ENCODE assay signal across 24 mouse cellular contexts in the genomic region with DNA sequence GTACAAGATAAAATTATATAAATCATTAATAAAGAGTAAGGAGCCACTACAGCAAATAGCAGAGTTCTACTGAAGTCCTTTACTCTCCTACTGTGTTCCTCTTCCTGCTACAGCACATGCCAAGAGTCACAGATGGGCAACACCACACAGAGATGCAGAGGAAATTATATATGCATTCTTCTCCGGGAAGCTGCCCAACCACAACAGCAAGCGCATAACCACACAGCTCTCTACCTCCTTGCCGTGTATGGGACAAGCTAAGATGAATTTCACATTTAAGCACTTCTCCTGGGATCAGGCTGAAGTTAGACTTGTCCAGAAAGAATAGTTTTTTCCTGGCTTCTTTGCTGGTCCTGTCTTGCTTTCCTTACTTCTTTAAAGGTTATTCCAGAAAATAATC. TPM values are rescaled to one million over a fixed set of nuclear protein-coding genes. Genes with fewer than 3 reads are reported as not detected.
DNase-seq lines count a peak whose midpoint lies in the region; ATAC-seq lines count a peak whose summit lies in the region.
"Had no signal": no experiment of that assay in that cellular context is flagged by ENCODE, and none has a peak within 500 bp of the region (broad histone marks: within the 10 kb centered on the region; RNA-seq: fewer than 3 reads in every experiment).

No protein-coding gene starts in this region.

- no peak for DNase-seq in cerebellum, postnatal 4 days (ENCODE audit: low spot score in 2 of 2)
- DNase-seq in right cerebral cortex, adult 18-20 months = peak; percentile 14
- DNase-seq in right cerebral cortex, postnatal 14 days = no peak
- DNase-seq in cerebellum, adult 9-11 months = peak; percentile 18
- no peak for DNase-seq in urinary bladder, postnatal 25 days (ENCODE audit: low spot score)
- DNase-seq in kidney, adult 8-10 months = no peak
- DNase-seq in adrenal gland, adult 18-20 months (ENCODE audit: low spot score in 2 of 2) = no peak
- DNase-seq: adrenal gland, postnatal 36 days; gastrocnemius, postnatal 25 days; heart, adult 18-20 months; heart, postnatal 10 days; kidney, postnatal 36 days; lung, adult 18-20 months; lung, postnatal 10 days; thymus, adult 2 months; thymus, postnatal 4 days had no signal

- ATAC-seq in cerebellum, adult (ENCODE audit: insufficient number of reproducible peaks, low FRiP score, low TSS enrichment) = peak; percentile 58; the same call in 1 of the 2 replicates
- ATAC-seq: forebrain, embryonic 14.5 days; hindbrain, embryonic 16.5 days; intestine, embryonic 15.5 days; liver, embryonic 12.5 days; midbrain, embryonic 13.5 days had no signal

RNA-seq across cellular contexts. Expression of gene Ppef1, which starts 44.0 kb away (rescaled TPM):
- total RNA-seq in adrenal gland, adult 18-20 months (2021) = not detected
- total RNA-seq: adrenal gland, postnatal 36 days; gastrocnemius, postnatal 25 days; heart, adult 18-20 months; heart, postnatal 10 days; megakaryocyte progenitor cell, adult 5-6 weeks; monocyte, adult 5-6 weeks had no signal

Comparison
In these comparisons a context has a peak if more than half of its experiments do, and no peak if none do; other contexts are left out.
1. DNase-seq: peak in right cerebral cortex, adult 18-20 months (single experiment) and cerebellum, adult 9-11 months (single experiment); none in cerebellum, postnatal 4 days (0 of 2), right cerebral cortex, postnatal 14 days (single experiment), urinary bladder, postnatal 25 days (single experiment), kidney, adult 8-10 months (0 of 2) and adrenal gland, adult 18-20 months (0 of 2).